Mouse (Mus musculus) olfactory bulb, adult 2 months (tissue): ENCODE data around the gene Oas1d. TPM values are rescaled to one million over a fixed set of nuclear protein-coding genes. Genes with fewer than 3 reads are reported as not detected.
"Not testable (repeated sequence)": the region's sequence is repeated elsewhere in the genome, so short reads cannot be mapped to it uniquely, and the experiment has no call there.

ENCODE experiments used
- H3K27ac ChIP-seq: fragments of 200-500 bp; 2 replicates; pipeline ENCODE4 v1.5.1; 2012; ENCODE audit warnings: low read depth, low read length; ENCODE audit not compliant: insufficient read depth
- H3K4me1 ChIP-seq: fragments of 200-500 bp; 2 replicates; pipeline ENCODE4 v1.6.1; 2012; ENCODE audit warnings: low read length; ENCODE audit not compliant: control insufficient read depth, insufficient read depth
- H3K4me3 ChIP-seq: fragments of 200-500 bp; 2 replicates; pipeline ENCODE4 v1.5.1; 2012; ENCODE audit warnings: mild to moderate bottlenecking, low read depth, low read length, moderate library complexity; ENCODE audit not compliant: insufficient read depth
- CTCF ChIP-seq: fragments of 200-500 bp; IDR thresholded peaks from 2 replicates; pipeline ENCODE4 v1.5.1; 2012; ENCODE audit warnings: low read depth, mild to moderate bottlenecking, low read length, moderate library complexity; ENCODE audit not compliant: insufficient read depth
- POLR2A ChIP-seq: fragments of 200-500 bp; IDR thresholded peaks from 2 replicates; pipeline ENCODE4 v1.6.1; 2012; ENCODE audit warnings: mild to moderate bottlenecking, low read depth, low read length, moderate library complexity; ENCODE audit not compliant: insufficient read depth
- WGBS: fragments of 180-500 bp; shearing (Covaris S2); methylation state at CpG from one replicate; pipeline ENCODE4 v1.1.7; 2018; 5-methylcytosine and 5-hydroxymethylcytosine counted together
- polyA plus RNA-seq: library from polyadenylated mRNA; stranded (reverse); fragments of >200 nt; gene quantifications from 2 replicates; pipeline ENCODE4 v1.2.4, GENCODE M21; 2012; ENCODE audit warnings: low replicate concordance; ENCODE audit not compliant: missing spikeins, insufficient read depth, insufficient read length

The Oas1d gene
- polyA plus RNA-seq, 1 experiment = not detected

DNA sequence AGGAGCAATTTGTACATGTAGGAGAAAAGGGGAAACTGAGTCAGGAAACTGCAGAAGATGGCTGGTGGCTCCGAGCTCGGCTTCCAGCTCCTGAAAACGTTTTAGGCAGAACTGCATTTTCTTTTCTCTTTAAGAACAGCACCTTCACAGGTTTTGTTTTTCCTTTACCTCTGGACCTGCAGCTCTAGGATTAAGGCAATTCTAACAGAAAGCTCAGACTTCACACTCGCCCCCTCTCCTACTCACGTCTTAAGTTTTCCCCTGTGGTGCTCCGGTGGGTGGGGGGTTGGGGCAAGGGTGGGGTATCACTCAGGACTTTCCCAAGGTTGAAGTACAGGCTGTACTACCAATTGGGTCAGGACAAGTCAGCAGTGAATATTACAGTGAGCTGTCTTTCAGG, 26.5 kb upstream of the Oas1d start:
- Histone ChIP-seq H3K27ac (no peak overlapping the region), H3K4me3 (no peak overlapping the region), H3K4me1 (no peaks in the 10 kb centered on the region)
- TF ChIP-seq CTCF = no peak
- TF ChIP-seq POLR2A = no peak
- WGBS = 55% methylated on average over 6 of the region's 6 CpGs

DNA sequence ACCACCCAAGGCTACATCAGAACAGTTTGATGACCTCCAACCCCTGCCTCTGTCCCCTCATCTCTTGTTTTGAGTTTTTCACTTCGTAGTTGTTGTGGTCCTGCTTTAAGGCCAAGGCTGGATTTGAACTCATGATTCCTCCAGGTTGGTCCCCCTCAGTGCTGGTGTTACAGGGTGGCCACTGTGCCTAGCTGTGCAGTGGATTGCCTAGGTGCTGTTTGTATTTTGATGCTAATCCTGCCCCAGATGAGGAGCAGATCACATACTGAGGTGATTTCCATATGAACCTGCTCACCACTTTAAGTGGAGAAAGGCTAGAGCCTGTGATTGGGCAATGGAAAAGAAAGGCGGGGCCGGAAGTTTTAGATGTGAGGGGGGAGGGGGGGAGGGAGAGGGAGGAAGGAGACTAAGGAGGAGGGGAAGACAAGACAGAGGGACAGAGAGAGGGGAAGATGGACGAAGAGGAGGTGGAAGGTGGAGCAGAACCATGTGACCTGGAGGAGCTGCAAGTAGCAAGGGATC, 26.0 kb upstream of the Oas1d start:
- H3K4me1 ChIP-seq, H3K27ac ChIP-seq, H3K4me3 ChIP-seq: not testable (repeated sequence)
- 43% methylated on average over 4 of the region's 4 CpGs for WGBS

- no peak for TF ChIP-seq POLR2A
- no peak for TF ChIP-seq CTCF
- Histone ChIP-seq H3K27ac (no peak overlapping the region), H3K4me1 (no peaks in the 10 kb centered on the region), H3K4me3 (no peak overlapping the region)
- 83% methylated on average over 2 of the region's 2 CpGs for WGBS
These were observed 24.3 kb upstream of the Oas1d start for GRCm38 (mm10) chr5:120890026-120890425.

DNA sequence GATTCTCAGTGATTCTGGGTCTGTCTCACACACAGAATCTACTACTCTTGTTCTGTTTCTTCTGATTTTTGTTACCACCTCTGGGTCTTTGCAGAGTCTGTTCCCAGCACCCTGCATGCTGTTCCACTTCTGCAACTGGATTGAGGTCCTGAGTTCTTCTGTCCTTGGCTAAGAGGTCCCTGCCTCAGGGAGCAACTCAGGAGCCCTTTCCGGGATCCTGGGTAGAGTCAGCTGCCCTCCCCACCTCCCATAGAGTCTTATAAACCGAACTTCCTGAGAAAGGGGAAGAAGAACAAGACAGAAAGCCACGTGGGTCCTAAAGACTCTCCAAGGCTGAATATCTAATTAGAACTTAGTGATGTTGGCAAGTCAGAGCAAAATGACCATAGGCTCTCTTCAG, 23.3 kb upstream of the Oas1d start:
- TF ChIP-seq POLR2A (no peak), CTCF (no peak)
- no peak overlapping the region for H3K27ac ChIP-seq
- 45% methylated on average over 3 of the region's 3 CpGs for WGBS

DNA sequence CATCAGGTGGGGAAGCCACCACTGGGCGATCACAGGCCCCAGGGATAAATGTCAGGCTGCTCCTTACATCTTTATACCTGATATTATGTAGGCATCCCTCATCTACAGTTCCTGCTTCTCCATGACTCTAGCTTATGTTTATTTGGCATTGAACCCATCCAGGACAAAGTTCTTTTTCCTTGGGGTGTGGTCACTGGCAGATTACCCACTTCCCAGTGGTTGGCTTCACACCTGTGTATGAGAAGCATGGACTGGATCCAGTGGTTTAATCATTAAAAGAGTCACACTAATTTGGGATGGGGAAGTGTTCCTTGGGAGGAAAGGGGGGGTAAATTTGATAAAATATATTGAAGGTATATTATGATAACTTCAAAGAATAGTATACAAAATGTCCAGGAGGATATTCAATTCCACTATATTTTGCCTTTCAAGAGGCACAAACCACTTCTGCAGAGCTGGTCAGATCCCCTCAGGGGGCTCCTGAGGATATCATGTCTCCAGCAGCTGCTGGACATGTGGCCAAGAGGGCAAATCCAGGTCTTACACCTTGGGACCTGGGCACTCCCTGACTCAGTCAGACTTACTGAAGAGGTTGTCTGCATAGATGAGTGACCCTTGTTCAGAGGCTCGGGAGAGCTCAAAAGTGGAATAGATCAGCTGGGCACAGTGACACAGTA, 22.6 kb upstream of the Oas1d start:
- WGBS = 83% methylated on average over 2 of the region's 2 CpGs
- not testable (repeated sequence) for H3K4me3 ChIP-seq, H3K4me1 ChIP-seq, H3K27ac ChIP-seq

More for the DNA sequence above, 23.3 kb upstream of the Oas1d start:
- Histone ChIP-seq H3K4me1 (no peaks in the 10 kb centered on the region), H3K4me3 (no peak overlapping the region)

DNA sequence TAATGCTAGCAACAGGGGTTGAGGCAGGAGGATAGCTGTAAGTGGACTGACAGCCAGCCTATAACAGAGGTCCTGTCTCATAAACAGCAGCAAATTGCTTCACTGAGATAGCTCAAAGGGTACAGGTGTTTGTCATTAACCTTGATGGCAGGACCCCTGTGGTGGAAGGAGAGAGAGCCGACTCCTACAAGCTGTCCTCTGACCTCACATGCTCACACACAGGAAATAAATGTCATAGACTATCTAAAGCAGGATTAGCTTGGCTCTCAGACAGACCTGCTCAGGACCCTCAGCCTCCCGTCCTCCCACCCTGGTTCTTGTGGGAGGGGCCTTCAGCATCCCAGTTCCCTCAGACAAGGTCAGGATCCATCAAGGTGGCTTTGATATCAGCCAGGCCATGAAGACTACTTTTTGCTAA, 22.1 kb upstream of the Oas1d start:
- TF ChIP-seq CTCF = no peak
- TF ChIP-seq POLR2A = no peak
- WGBS = 81% methylated on average over 2 of the region's 2 CpGs
- Histone ChIP-seq H3K4me1 (no peaks in the 10 kb centered on the region), H3K27ac (no peak overlapping the region), H3K4me3 (no peak overlapping the region)

DNA sequence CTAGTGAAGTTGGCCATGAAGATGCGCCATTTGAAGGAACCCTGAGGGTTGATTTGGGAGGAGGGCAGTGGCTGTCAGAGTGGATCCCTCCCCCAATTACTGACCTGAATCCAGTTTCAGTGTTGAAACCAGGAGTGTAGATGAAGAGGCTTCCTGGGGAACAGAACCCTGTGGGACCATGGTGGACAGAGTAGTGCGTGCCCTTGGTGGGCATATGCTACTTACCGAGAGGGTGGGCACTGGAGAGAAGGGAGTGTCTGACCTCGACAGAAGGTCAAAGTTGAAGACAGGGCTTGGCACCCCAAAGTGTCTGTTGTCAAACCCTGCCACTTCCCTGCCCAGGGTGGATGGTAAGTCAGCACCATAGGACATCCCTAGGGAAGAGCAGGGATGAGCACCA, 20.5 kb upstream of the Oas1d start:
- H3K4me3 ChIP-seq = not testable (repeated sequence)

GRCm38 (mm10) chr5:120894692-120895091, 19.6 kb upstream of the Oas1d start:
- not testable (repeated sequence) for H3K4me1 ChIP-seq, H3K4me3 ChIP-seq, H3K27ac ChIP-seq
- WGBS = 79% methylated on average over 2 of the region's 2 CpGs

More for the DNA sequence above, 20.5 kb upstream of the Oas1d start:
- not testable (repeated sequence) for H3K27ac ChIP-seq, H3K4me1 ChIP-seq
- WGBS = 95% methylated on average over 4 of the region's 4 CpGs

DNA sequence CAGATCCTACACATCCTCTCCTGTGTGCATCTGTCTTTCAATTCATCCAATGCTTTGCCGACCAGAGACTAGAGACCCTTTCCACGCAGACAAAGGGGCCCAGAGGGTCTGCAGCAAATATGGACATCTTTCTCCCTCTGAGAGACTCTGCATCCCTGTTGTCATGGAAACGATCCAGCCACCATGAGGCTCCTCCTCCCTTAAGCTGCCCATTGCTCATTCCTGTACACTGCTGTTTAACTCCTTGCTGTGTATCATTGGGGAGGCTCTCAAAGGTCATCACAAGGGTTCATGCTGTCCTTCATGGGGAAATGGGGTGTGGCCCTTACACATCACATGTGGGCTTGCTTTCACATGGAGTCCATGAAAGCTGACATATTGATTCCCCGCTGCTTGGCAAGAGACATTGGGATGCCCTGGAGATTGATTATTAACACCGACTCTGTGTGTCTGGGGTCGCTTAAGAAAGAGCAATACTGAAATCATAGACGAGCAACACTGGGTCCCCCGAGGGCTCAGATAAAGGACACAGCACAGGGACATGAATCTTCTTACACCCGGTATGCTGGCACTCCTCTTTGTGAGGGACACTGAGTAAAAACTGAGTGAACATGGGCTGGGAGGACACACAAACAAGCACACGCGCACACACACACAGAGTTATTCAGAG, 19.0 kb upstream of the Oas1d start:
- no peak overlapping the region for H3K27ac ChIP-seq
- H3K4me3 ChIP-seq = no peak overlapping the region
- H3K4me1 ChIP-seq = no peaks in the 10 kb centered on the region
- TF ChIP-seq CTCF (no peak), POLR2A (no peak)
- 86% methylated on average over 11 of the region's 11 CpGs for WGBS

DNA sequence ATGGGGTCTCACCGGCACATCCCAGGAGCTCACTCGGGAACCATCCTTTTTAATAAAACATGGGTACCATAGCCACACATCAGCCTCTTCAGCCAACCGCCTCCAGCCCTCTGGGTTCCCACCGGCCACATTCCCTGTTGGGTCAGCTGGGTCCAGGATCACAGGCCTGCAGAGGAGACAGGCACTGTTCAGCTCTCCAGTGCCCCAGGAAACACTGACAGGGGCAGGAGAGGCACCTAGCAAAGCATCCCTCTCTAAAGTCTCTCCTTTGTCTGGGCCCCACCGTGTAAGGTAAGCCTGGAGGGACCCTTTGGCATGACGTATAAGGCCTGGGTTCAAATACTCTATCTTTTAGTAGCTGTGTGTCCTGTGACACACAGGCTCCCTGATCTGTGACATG, 16.0 kb upstream of the Oas1d start:
- no peak overlapping the region for H3K27ac ChIP-seq
- no peak for TF ChIP-seq CTCF
- TF ChIP-seq POLR2A = no peak
- 86% methylated on average over 6 of the region's 6 CpGs for WGBS
- no peak overlapping the region for H3K4me3 ChIP-seq
- no peaks in the 10 kb centered on the region for H3K4me1 ChIP-seq
